Mouse (Mus musculus) thymus, adult 2 months (tissue): ENCODE data around the gene Nipsnap3b.

Experiments used
- CTCF ChIP-seq: fragments of 200-500 bp; IDR thresholded peaks from 2 replicates; pipeline ENCODE4 v1.5.1; 2012; ENCODE audit warnings: mild to moderate bottlenecking, control low read depth, low read length, moderate library complexity, borderline replicate concordance; ENCODE audit not compliant: control insufficient read depth, poor library complexity, insufficient read depth; ENCODE audit errors: extremely low read depth
- POLR2A ChIP-seq: fragments of 200-500 bp; IDR thresholded peaks from 2 replicates; pipeline ENCODE4 v1.6.1; 2012; ENCODE audit warnings: mild to moderate bottlenecking, low read length, control low read depth, moderate library complexity; ENCODE audit not compliant: control insufficient read depth, poor library complexity, insufficient read depth; ENCODE audit errors: extremely low read depth

DNA sequence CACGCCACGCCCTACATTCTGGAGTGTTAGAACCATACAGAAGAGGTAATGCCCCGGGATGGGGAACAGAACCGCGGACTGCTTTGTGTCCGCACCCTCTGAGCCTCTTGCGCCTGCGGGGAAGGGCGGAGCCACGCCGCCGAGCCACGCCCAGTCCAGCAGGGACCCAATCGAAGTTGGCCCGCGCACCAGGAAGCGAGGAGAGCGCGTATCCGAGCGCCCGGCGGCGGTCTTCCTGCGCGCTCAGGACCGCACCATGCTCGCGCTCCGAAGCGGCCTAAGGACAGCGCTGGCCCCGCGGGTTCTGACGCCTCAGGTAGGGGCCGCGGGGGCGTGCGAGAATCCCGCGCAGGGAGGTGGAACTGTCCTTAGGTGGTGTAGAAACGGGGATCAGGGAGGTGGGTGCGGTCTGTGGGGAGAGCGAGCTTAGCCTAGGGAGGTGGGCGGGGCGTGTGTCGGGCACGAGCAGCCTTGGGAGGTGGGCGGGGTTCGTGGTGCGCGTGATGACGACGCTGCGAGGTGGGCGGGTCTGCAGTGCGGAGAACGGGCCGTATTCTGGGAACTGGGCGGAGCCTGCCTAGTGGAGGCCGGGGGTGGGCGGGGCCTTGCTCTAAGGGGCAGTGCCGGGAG is at the start of gene Nipsnap3b:
- TF ChIP-seq CTCF: 0 out of 2 replicates have a peak, but pooled peaks have one; percentile 42
- TF ChIP-seq POLR2A: peak; percentile 68; the same call in 1 of the 2 replicates
